Mouse (Mus musculus): ENCODE data around the gene Zfp276. TPM values are rescaled to one million over a fixed set of nuclear protein-coding genes. Genes with fewer than 3 reads are reported as not detected.
"Not testable (repeated sequence)": the region's sequence is repeated elsewhere in the genome, so short reads cannot be mapped to it uniquely, and the experiment has no call there.

Zfp276 gene
- total RNA-seq (2017): 10.5 and 12.8 TPM in 2 replicates

GRCm38 (mm10) chr8:123254099-123254885, at the start of gene Zfp276, which contains the start of gene Vps9d1:
TSS of gene Zfp276 (plus strand) at chr8:123254195.
TSS of gene Vps9d1 (minus strand) at chr8:123254348.
- ATAC-seq (replicated peaks in 1 of 2; ENCODE audit: insufficient read depth in 1 of 2, low FRiP score in 2 of 2, low TSS enrichment in 1 of 2, low read depth in 1 of 2, poor library complexity in 2 of 2, severe bottlenecking in 2 of 2): peak; percentile 79 to 89

GRCm38 (mm10) chr8:123211876-123212275, 42.1 kb upstream of the Zfp276 start:
- no peak for ATAC-seq (replicated peaks in 1 of 2; ENCODE audit: insufficient read depth in 1 of 2, low FRiP score in 2 of 2, low TSS enrichment in 1 of 2, low read depth in 1 of 2, poor library complexity in 2 of 2, severe bottlenecking in 2 of 2)

GRCm38 (mm10) chr8:123212321-123213117, 41.5 kb upstream of the Zfp276 start, which contains the start of the genes Chmp1a and Spata33:
TSS of gene Chmp1a (minus strand) at chr8:123212763.
TSS of gene Spata33 (plus strand) at chr8:123212832.
- ATAC-seq (replicated peaks in 1 of 2; ENCODE audit: insufficient read depth in 1 of 2, low FRiP score in 2 of 2, low TSS enrichment in 1 of 2, low read depth in 1 of 2, poor library complexity in 2 of 2, severe bottlenecking in 2 of 2): peak; percentile 79 to 89

- 0 out of 4 replicates have a peak, but pooled peaks of 1 of the 2 experiments have one; percentile 6 for ATAC-seq (replicated peaks in 1 of 2; ENCODE audit: insufficient read depth in 1 of 2, low FRiP score in 2 of 2, low TSS enrichment in 1 of 2, low read depth in 1 of 2, poor library complexity in 2 of 2, severe bottlenecking in 2 of 2)
Observed at GRCm38 (mm10) chr8:123213118-123213772, 40.8 kb upstream of the Zfp276 start.

- no peak for ATAC-seq (replicated peaks in 1 of 2; ENCODE audit: insufficient read depth in 1 of 2, low FRiP score in 2 of 2, low TSS enrichment in 1 of 2, low read depth in 1 of 2, poor library complexity in 2 of 2, severe bottlenecking in 2 of 2)
Observed at GRCm38 (mm10) chr8:123215430-123215829, 38.6 kb upstream of the Zfp276 start.

GRCm38 (mm10) chr8:123220917-123221316, 33.1 kb upstream of the Zfp276 start:
- no peak for ATAC-seq (replicated peaks in 1 of 2; ENCODE audit: insufficient read depth in 1 of 2, low FRiP score in 2 of 2, low TSS enrichment in 1 of 2, low read depth in 1 of 2, poor library complexity in 2 of 2, severe bottlenecking in 2 of 2)

GRCm38 (mm10) chr8:123224278-123225266, 29.4 kb upstream of the Zfp276 start, which contains the start of gene Cdk10:
TSS of gene Cdk10 (plus strand) at chr8:123224842.
- ATAC-seq (replicated peaks in 1 of 2; ENCODE audit: insufficient read depth in 1 of 2, low FRiP score in 2 of 2, low TSS enrichment in 1 of 2, low read depth in 1 of 2, poor library complexity in 2 of 2, severe bottlenecking in 2 of 2): peak; percentile 82 to 94

- ATAC-seq (replicated peaks in 1 of 2; ENCODE audit: insufficient read depth in 1 of 2, low FRiP score in 2 of 2, low TSS enrichment in 1 of 2, low read depth in 1 of 2, poor library complexity in 2 of 2, severe bottlenecking in 2 of 2): no peak
Observed at GRCm38 (mm10) chr8:123228416-123228815, 25.6 kb upstream of the Zfp276 start.

GRCm38 (mm10) chr8:123230326-123230725, 23.7 kb upstream of the Zfp276 start:
- not testable (repeated sequence) for ATAC-seq (replicated peaks in 1 of 2; ENCODE audit: insufficient read depth in 1 of 2, low FRiP score in 2 of 2, low TSS enrichment in 1 of 2, low read depth in 1 of 2, poor library complexity in 2 of 2, severe bottlenecking in 2 of 2)

GRCm38 (mm10) chr8:123231742-123232141, 22.3 kb upstream of the Zfp276 start:
- no peak for ATAC-seq (replicated peaks in 1 of 2; ENCODE audit: insufficient read depth in 1 of 2, low FRiP score in 2 of 2, low TSS enrichment in 1 of 2, low read depth in 1 of 2, poor library complexity in 2 of 2, severe bottlenecking in 2 of 2)

GRCm38 (mm10) chr8:123232553-123232952, 21.4 kb upstream of the Zfp276 start:
- no peak for ATAC-seq (replicated peaks in 1 of 2; ENCODE audit: insufficient read depth in 1 of 2, low FRiP score in 2 of 2, low TSS enrichment in 1 of 2, low read depth in 1 of 2, poor library complexity in 2 of 2, severe bottlenecking in 2 of 2)

GRCm38 (mm10) chr8:123233300-123233699, 20.7 kb upstream of the Zfp276 start:
- no peak for ATAC-seq (replicated peaks in 1 of 2; ENCODE audit: insufficient read depth in 1 of 2, low FRiP score in 2 of 2, low TSS enrichment in 1 of 2, low read depth in 1 of 2, poor library complexity in 2 of 2, severe bottlenecking in 2 of 2)

- ATAC-seq (replicated peaks in 1 of 2; ENCODE audit: insufficient read depth in 1 of 2, low FRiP score in 2 of 2, low TSS enrichment in 1 of 2, low read depth in 1 of 2, poor library complexity in 2 of 2, severe bottlenecking in 2 of 2): no peak
Observed at GRCm38 (mm10) chr8:123233760-123234159, 20.2 kb upstream of the Zfp276 start.

GRCm38 (mm10) chr8:123234918-123235519, 19.0 kb upstream of the Zfp276 start:
- ATAC-seq (replicated peaks in 1 of 2; ENCODE audit: insufficient read depth in 1 of 2, low FRiP score in 2 of 2, low TSS enrichment in 1 of 2, low read depth in 1 of 2, poor library complexity in 2 of 2, severe bottlenecking in 2 of 2): no peak

- peak; percentile 95 to 96 for ATAC-seq (replicated peaks in 1 of 2; ENCODE audit: insufficient read depth in 1 of 2, low FRiP score in 2 of 2, low TSS enrichment in 1 of 2, low read depth in 1 of 2, poor library complexity in 2 of 2, severe bottlenecking in 2 of 2)
Observed at GRCm38 (mm10) chr8:123235520-123236497, 18.2 kb upstream of the Zfp276 start, which contains the start of gene Spata2l. TSS of gene Spata2l (minus strand) at chr8:123236233.
